Mouse (Mus musculus): ENCODE measurements around the gene Ppp1r11.

The Ppp1r11 gene

GRCm38 (mm10) chr17:36915076-36915475 lies 36.5 kb downstream of the Ppp1r11 start:
- DNase-seq (ENCODE audit: low spot score), result peak; percentile 76

GRCm38 (mm10) chr17:36914108-36914507 lies 37.4 kb downstream of the Ppp1r11 start:
- peak; percentile 88 for DNase-seq (ENCODE audit: low spot score)

GRCm38 (mm10) chr17:36912031-36912430 lies 39.5 kb downstream of the Ppp1r11 start:
- DNase-seq (ENCODE audit: low spot score), result no peak

- no peak for DNase-seq (ENCODE audit: low spot score)
Observed at GRCm38 (mm10) chr17:36909802-36910201, 41.7 kb downstream of the Ppp1r11 start.

GRCm38 (mm10) chr17:36908235-36908634 lies 43.3 kb downstream of the Ppp1r11 start:
- no peak for DNase-seq (ENCODE audit: low spot score)

- no peak for DNase-seq (ENCODE audit: low spot score)
Observed at GRCm38 (mm10) chr17:36903651-36904050, 47.9 kb downstream of the Ppp1r11 start.

- no peak for DNase-seq (ENCODE audit: low spot score)
Observed at GRCm38 (mm10) chr17:36900691-36901090, 50.9 kb downstream of the Ppp1r11 start.

GRCm38 (mm10) chr17:36900001-36900400 lies 51.5 kb downstream of the Ppp1r11 start:
- no peak for DNase-seq (ENCODE audit: low spot score)

GRCm38 (mm10) chr17:36899376-36899775 lies 52.2 kb downstream of the Ppp1r11 start:
- DNase-seq (ENCODE audit: low spot score), result no peak

Data from retina, embryonic 14.5 days (tissue).